Mouse (Mus musculus) intestine, postnatal 0 days (tissue): Measurements from ENCODE around the gene Srpk2. TPM values are rescaled to one million over a fixed set of nuclear protein-coding genes. Genes with fewer than 3 reads are reported as not detected.

Experiments used
- ATAC-seq: fragments of 200-750 bp; cut with Nextera tagmentation; 2 replicates; pipeline ENCODE4 v1.8.0; 2017; ENCODE audit warnings: mild to moderate bottlenecking, moderate TSS enrichment, moderate library complexity
- H3K27ac ChIP-seq: fragments of 300-500 bp; sonication (generic); 2 replicates; pipeline ENCODE4 v1.5.1; 2014; ENCODE audit warnings: mild to moderate bottlenecking, low read depth, low read length, moderate library complexity
- H3K27me3 ChIP-seq: fragments of 300-500 bp; sonication (generic); replicated peaks from 2 replicates; pipeline ENCODE4 v1.6.1; 2014; ENCODE audit warnings: low read length, mixed read lengths; ENCODE audit not compliant: control insufficient read depth, insufficient read depth
- H3K36me3 ChIP-seq: fragments of 300-500 bp; sonication (generic); 2 replicates; pipeline ENCODE4 v1.6.1; 2014; ENCODE audit warnings: mild to moderate bottlenecking, moderate library complexity; ENCODE audit not compliant: control insufficient read depth, insufficient read depth
- H3K4me1 ChIP-seq: fragments of 300-500 bp; sonication (generic); replicated peaks from 2 replicates; pipeline ENCODE4 v1.6.1; 2014; ENCODE audit warnings: antibody characterized with exemption, low read length, mixed read lengths; ENCODE audit not compliant: control insufficient read depth, insufficient read depth
- H3K4me2 ChIP-seq: fragments of 300-500 bp; sonication (generic); replicated peaks from 2 replicates; pipeline ENCODE4 v1.6.1; 2014; ENCODE audit warnings: low read depth, mild to moderate bottlenecking, moderate library complexity
- H3K4me3 ChIP-seq: fragments of 300-500 bp; sonication (generic); 2 replicates; pipeline ENCODE4 v1.5.1; 2014; ENCODE audit warnings: low read depth, low read length
- H3K9ac ChIP-seq: fragments of 300-500 bp; sonication (generic); 2 replicates; pipeline ENCODE4 v1.6.1; 2014; ENCODE audit warnings: mild to moderate bottlenecking, low read depth, low read length
- H3K9me3 ChIP-seq: fragments of 300-500 bp; sonication (generic); 2 replicates; pipeline ENCODE4 v1.6.1; 2016; ENCODE audit warnings: mixed run types; ENCODE audit not compliant: control insufficient read depth
- CTCF ChIP-seq: sonication (generic); IDR thresholded peaks from 2 replicates; pipeline ENCODE4 v1.5.1; 2016; ENCODE audit warnings: low read depth, mild to moderate bottlenecking, control low read depth, antibody characterized with exemption, moderate library complexity
- WGBS: fragments of 180-500 bp; shearing (Covaris S2); extraction: QIAGEN DNeasy Blood & Tissue Kit; methylation state at CpG from one replicate; pipeline ENCODE4 v1.1.7; 2014; 5-methylcytosine and 5-hydroxymethylcytosine counted together
- polyA plus RNA-seq: library from polyadenylated mRNA; unstranded; fragments of >200 nt; fragmentation: Nextera tagmentation; extraction: Ambion mirVana; gene quantifications from 2 replicates; pipeline ENCODE4 v1.2.1, GENCODE M21; 2015

The Srpk2 gene
- polyA plus RNA-seq, 1 experiment from 2014 or later, result 21.3 TPM

DNA sequence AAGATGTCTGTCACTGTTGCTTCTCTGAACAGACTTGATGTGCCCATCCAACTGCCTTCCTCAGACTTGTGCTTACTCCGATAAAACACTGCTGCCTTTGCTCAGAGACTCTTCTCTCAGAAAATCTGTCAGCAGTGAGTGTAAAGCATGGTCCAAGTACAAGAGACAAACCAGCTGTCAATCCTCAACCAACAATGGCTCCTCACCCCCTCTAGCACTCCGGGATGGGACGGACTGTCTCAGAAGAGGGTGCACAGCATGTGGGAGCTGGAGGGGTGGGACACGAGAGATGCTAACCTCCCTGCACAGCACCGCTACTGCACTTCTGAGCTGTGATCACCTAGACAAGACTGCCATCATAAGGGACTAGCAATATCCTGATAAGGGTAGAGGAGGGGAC is 26.4 kb downstream of the Srpk2 start:
- 74% methylated on average over 5 of the region's 5 CpGs for WGBS
- TF ChIP-seq CTCF, result no peak

GRCm38 (mm10) chr5:23656590-23656989 is 27.8 kb downstream of the Srpk2 start:
- no peaks in the 10 kb centered on the region for H3K36me3 ChIP-seq
- ATAC-seq, result no peak
- no peaks in the 10 kb centered on the region for H3K4me1 ChIP-seq
- H3K27me3 ChIP-seq, result no peaks in the 10 kb centered on the region
- no peak overlapping the region for H3K9ac ChIP-seq
- 90% methylated on average over 4 of the region's 4 CpGs for WGBS
- no peak overlapping the region for H3K4me2 ChIP-seq
- TF ChIP-seq CTCF, result peak; percentile 22; the same call in 1 of the 2 replicates
- no peak overlapping the region for H3K27ac ChIP-seq
- H3K9me3 ChIP-seq, result no peaks in the 10 kb centered on the region
- H3K4me3 ChIP-seq, result no peak overlapping the region

More for the DNA sequence above, 26.4 kb downstream of the Srpk2 start:
- no peak overlapping the region for H3K9ac ChIP-seq
- H3K27me3 ChIP-seq, result no peaks in the 10 kb centered on the region
- H3K27ac ChIP-seq, result no peak overlapping the region
- H3K9me3 ChIP-seq, result no peaks in the 10 kb centered on the region
- ATAC-seq, result no peak
- H3K4me3 ChIP-seq, result no peak overlapping the region
- no peaks in the 10 kb centered on the region for H3K4me1 ChIP-seq
- no peaks in the 10 kb centered on the region for H3K36me3 ChIP-seq
- H3K4me2 ChIP-seq, result no peak overlapping the region

DNA sequence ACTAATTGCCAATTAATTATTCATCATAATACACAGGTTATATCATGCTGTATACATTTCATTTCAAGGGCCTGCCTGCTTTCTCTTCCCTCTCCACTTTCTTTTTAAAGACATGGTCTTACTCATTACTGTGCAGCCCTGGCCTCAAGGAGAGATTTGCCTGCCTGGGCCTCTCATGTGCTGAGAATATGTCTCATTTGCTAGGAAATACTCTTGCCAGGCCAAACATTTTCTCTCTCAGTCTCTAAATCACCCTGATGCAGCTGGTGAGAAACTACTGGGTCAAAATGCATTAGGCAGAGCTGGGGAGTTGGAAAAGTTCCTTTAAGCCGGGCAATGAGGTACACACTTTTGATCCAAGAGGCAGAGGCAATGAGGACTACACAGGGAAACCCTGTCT is 29.4 kb downstream of the Srpk2 start:
- Histone ChIP-seq H3K4me1 (no peaks in the 10 kb centered on the region), H3K27ac (no peak overlapping the region), H3K4me3 (no peak overlapping the region), H3K27me3 (no peaks in the 10 kb centered on the region), H3K9ac (no peak overlapping the region), H3K4me2 (no peak overlapping the region), H3K9me3 (no peaks in the 10 kb centered on the region), H3K36me3 (no peaks in the 10 kb centered on the region)
- 85% methylated on average over 1 of the region's 1 CpGs for WGBS
- TF ChIP-seq CTCF, result no peak
- ATAC-seq, result no peak

DNA sequence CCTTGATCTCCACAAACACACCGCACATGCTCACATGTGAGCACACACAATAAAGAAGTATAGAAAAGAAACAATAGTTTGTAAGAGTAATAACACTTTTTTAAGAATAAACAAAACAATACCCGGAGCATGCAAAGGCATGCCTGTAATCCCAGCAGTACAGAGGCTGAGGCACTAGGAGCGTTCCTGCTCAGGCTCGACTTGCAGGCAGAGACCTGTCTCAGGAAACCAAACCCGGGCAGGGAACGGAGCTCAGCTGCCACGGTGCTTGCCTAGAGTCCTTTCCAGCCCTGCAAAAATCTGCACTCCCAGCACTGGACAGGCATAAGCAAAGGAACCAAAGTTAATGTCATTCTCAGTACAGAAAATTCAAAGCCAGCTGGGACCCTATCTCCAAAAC is 32.1 kb downstream of the Srpk2 start:
- H3K27me3 ChIP-seq, result no peaks in the 10 kb centered on the region
- H3K9ac ChIP-seq, result no peak overlapping the region
- no peaks in the 10 kb centered on the region for H3K9me3 ChIP-seq
- no peaks in the 10 kb centered on the region for H3K4me1 ChIP-seq
- no peak for ATAC-seq
- no peak for TF ChIP-seq CTCF
- H3K27ac ChIP-seq, result no peak overlapping the region
- H3K4me2 ChIP-seq, result no peak overlapping the region
- 73% methylated on average over 7 of the region's 7 CpGs for WGBS
- H3K36me3 ChIP-seq, result no peaks in the 10 kb centered on the region
- no peak overlapping the region for H3K4me3 ChIP-seq

DNA sequence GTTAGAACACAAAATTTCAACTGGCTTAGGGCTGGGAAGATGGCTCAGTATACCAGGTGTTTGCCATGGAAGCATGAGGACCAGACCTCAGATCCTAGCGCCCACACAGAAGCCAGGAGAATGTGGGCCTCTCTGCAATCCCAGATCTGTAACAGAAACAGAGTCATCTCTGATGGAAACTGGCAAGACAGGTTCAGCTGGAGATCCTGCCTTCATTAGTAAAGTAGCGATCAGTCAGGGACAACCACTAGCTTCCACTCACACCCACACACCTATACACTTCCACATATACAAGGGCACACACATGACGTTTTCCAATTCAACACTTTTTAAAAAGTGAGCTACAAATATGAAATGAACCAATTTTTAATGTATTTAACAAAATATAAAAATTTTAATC is 32.6 kb downstream of the Srpk2 start:
- H3K27me3 ChIP-seq, result no peaks in the 10 kb centered on the region
- 64% methylated on average over 3 of the region's 3 CpGs for WGBS
- H3K27ac ChIP-seq, result no peak overlapping the region
- no peak for TF ChIP-seq CTCF
- H3K4me2 ChIP-seq, result no peak overlapping the region
- H3K4me3 ChIP-seq, result no peak overlapping the region
- no peaks in the 10 kb centered on the region for H3K4me1 ChIP-seq
- no peak overlapping the region for H3K9ac ChIP-seq
- H3K9me3 ChIP-seq, result no peaks in the 10 kb centered on the region
- H3K36me3 ChIP-seq, result no peaks in the 10 kb centered on the region
- ATAC-seq, result no peak

DNA sequence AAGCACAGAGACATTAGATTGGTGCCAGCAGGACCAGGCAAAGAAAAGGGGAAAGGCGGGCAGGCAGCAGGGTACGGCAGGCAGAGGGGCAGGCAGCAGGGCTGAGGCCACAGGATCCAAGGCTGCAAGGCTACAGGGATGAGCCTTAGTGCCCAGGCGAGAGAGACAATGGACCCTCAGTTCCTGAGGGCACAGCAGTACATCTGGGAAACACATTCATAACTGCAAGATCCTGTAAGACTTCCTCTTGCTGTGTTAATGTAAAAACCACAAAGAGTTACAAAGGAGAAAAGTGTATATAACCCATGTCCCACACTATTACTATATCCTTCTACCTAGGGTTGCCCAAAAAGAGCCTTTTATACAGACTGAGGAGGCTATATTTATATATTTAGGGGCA is 33.9 kb downstream of the Srpk2 start:
- H3K27ac ChIP-seq, result no peak overlapping the region
- H3K4me3 ChIP-seq, result no peak overlapping the region
- no peaks in the 10 kb centered on the region for H3K27me3 ChIP-seq
- 77% methylated on average over 3 of the region's 3 CpGs for WGBS
- H3K4me2 ChIP-seq, result no peak overlapping the region
- no peak for TF ChIP-seq CTCF
- no peak for ATAC-seq
- no peak overlapping the region for H3K9ac ChIP-seq
- H3K9me3 ChIP-seq, result no peaks in the 10 kb centered on the region
- H3K4me1 ChIP-seq, result no peaks in the 10 kb centered on the region
- no peaks in the 10 kb centered on the region for H3K36me3 ChIP-seq

DNA sequence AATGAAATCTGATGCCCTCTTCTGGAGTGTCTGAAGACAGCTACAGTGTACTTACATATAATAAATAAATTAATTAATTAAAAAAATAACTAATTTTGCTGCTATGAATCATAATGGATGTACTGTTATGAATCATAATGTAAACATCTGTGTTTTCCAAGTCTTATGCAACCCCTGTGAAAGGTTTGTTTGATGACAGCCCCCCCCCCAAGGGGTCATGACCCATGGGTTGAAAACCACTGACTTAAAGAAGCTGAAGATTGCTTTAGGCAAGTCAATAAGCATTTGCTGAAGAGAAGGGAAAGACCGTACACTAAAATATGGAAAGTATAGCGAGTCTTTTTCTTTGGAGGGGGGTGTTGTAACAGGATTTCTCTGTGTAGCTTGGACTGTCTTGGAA is 35.2 kb downstream of the Srpk2 start:
- Histone ChIP-seq H3K27me3 (no peaks in the 10 kb centered on the region), H3K4me1 (no peaks in the 10 kb centered on the region), H3K4me2 (no peak overlapping the region), H3K27ac (no peak overlapping the region), H3K9me3 (no peaks in the 10 kb centered on the region), H3K9ac (no peak overlapping the region), H3K4me3 (no peak overlapping the region), H3K36me3 (no peaks in the 10 kb centered on the region)
- no peak for ATAC-seq
- WGBS, result 95% methylated on average over 2 of the region's 2 CpGs
- TF ChIP-seq CTCF, result no peak
